Mouse (Mus musculus): Measurements from ENCODE around the gene Gm3278.
"Not testable (repeated sequence)": the region's sequence is repeated elsewhere in the genome, so short reads cannot be mapped to it uniquely, and the experiment has no call there.

Gene Gm3278

GRCm38 (mm10) chr14:4892116-4892515, at the start of gene Gm3278:
Gm3278 (plus strand) TSS chr14:4892416.
- not testable (repeated sequence) for DNase-seq (ENCODE audit: low spot score)

- not testable (repeated sequence) for DNase-seq (ENCODE audit: low spot score)
Observed at GRCm38 (mm10) chr14:4855299-4855980, 36.8 kb upstream of the Gm3278 start, which contains the start of gene Gm3264. Gm3264 (plus strand) TSS chr14:4855576.

Measured in spleen, adult 12 weeks (tissue).